Mouse (Mus musculus): ENCODE results near the gene D630045J12Rik.

Gene D630045J12Rik

DNA sequence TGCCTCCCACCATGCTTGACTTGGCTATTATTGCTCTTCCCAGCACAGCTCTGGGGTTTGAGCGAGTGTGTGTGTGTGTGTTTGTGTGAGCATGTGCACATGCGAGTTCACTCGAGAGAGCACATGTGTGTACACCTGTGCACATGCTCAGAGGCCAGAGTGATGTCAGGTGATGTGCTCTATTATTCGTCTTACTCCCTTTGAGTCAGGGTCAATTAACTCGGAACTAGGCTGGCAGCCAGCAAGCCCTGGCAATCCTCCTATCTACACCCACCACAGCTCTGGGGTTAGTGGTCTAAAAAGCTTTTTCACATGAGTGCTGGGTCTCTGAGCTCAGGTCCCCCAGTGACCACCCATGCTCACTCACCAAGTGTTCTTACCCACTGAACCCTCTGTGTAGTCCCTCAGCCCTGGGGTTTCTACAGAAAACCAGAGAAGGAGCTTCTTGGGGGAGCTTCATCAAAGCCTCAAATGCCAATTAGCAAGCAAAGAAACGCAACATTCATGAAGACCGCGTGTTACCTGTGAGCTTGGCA is 11.4 kb downstream of the D630045J12Rik start:
- DNase-seq (ENCODE audit: low spot score in 2 of 2): no peak

DNA sequence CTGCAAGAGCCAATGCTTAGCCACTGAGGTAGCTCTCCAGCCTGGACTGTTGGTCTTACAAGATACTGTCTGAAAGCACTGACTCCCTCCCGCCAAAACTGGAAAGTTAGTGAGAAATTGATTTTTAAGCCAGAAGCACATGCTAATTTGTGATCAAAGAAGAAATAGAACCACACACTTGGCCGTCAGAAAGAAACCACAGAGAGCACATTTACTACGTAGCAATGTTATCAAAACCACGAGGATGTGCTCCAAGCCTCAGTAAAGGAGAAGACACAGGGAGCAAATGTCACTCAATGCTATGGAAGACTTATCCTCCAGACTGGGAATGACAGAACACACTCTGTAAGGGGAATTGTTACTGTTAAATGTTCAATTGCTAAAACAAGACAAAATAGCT is 12.3 kb downstream of the D630045J12Rik start:
- no peak for DNase-seq (ENCODE audit: low spot score in 2 of 2)

DNA sequence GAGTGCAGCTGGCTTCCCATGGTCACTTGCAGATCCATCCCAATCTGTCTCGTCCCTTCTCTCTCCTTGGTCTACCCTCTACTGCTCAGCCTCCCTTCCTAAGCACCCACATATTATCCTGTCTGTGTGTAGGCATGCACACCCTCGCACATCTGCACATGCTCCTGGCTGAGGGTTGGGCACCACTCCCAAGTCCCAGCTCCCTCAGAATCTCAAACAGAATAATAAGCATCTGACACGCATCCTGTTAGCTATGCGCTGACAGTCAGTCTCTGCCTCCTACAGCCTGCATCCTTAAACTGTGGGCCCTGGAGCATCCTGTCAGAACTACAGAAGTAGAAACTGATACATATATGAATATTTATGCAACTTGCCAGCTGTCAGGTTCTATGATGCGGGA is 13.2 kb downstream of the D630045J12Rik start:
- DNase-seq (ENCODE audit: low spot score in 2 of 2): no peak

DNA sequence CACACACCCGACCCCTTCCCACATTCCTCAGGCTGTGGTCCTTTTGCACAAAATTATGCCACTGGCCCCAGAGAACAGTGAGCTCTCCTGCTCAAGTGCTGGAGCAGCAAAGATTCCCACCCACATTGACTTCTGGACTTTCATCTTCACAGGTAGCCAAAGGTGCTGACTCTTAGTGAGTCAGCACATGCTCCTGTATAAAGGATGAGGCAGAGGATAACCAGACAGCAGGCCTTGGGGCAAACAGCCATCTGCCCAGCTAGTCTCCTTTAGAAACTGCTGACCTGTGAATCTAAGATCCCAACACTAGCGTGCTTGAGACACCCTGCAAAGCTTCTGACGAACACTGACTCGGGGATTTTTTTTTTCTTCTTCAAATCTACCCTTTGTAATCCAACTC is 15.4 kb downstream of the D630045J12Rik start:
- DNase-seq (ENCODE audit: low spot score in 2 of 2): no peak

DNA sequence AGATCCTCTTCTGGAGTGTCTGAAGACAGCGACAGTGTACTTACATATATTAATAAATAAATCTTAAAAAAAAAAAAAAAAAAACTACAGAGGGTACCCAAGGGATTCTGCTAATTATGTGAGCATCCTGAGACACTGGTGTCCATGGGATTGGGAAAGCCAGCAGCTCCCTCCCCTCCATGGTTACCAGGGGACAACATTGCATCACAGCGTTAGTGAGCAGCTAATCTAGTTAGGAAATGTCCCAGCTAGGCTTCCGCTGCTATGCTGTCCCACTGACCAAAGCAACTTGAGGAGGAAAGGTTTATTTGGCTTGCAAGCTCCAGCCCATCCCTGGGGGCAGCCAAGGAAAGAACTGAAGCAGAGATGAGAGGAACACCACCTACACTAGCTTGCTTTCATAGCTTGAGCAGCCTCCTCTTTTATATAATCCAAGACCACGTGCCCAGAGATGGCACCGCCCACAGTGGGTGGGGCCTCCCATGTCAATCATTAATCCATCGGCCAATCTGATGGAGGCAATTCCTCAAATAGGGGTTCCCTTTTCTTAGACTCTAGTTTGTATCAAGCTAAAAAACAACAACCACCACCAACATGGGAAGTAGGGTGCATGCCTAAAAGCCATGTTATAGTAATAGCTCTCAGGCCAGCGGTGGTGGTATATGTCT is 17.7 kb downstream of the D630045J12Rik start:
- DNase-seq (ENCODE audit: low spot score in 2 of 2): no peak

DNA sequence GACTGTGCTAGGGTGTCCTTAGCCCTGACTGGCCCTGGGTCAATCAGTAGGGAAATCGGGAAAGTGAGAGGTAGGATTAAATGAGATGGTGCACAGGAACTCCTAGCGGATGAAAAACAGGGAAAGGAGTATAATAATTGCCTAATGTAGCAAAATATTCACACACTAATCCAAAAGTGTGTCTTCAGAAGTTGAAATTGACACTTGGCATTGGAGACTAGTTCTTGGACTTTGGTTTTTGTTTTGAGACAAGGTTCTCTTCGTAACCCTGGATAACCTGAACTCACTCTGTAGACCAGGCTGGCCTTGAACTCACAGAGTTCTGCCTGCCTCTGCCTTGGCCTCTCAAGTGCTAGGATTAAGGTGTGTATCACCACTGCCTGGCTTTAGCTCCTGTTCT is 20.0 kb downstream of the D630045J12Rik start:
- no peak for DNase-seq (ENCODE audit: low spot score in 2 of 2)

DNA sequence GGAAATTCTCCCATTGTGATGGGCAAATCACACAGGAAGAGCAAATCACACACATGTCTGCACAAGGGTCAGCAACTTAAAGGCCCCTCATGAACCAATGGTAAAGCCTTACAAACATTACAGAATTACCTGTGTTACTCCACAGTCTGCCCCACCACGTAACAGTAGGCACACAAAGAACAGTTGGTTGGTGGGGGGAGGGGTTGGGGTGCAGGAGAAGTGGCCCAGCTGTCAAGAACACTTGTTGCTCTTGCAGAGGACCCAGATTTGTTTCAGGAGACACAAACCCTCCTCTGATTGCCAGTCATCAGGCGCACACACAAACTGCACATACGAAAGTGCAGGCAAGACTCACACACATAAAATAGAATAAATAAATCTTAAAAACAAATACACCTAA is 20.9 kb downstream of the D630045J12Rik start:
- no peak for DNase-seq (ENCODE audit: low spot score in 2 of 2)

DNA sequence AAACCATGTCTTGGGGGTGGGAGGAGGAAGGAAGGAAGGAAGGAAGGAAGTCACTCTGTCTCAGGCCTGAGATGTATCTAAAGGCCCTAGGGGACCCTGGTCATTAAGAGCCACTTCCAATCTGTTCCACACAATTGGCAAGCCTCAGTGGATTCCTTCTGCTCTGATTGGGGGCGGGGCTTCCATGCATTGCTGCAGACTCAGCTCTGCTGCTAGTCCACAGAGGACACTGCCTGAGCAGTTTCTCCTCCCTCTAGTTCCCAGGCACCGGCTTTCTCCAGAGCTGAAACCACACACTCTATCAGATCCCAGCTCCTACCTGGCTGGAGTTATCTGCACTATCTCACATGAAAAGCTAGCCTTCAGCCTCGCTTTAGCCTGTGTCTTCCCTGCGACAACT is 21.8 kb downstream of the D630045J12Rik start:
- no peak for DNase-seq (ENCODE audit: low spot score in 2 of 2)

DNA sequence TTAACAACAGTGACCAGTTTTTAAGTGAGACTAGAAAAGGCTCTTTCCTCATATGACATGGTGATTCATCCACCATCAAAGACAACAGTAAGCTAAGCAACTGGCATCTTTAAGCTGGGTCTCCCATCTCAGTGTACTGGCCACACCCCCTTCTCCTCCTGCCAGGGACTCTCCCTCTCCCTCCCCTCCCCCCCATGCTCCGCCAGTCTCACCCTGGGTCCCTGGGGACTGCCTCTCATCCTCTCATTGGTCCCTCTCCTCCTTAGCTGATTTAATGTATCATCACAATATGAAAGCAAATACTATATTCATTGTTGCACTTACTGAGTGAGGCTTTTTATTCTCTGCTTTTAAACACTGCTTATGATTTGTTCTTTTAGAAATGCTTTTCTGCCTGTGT is 29.7 kb downstream of the D630045J12Rik start:
- DNase-seq (ENCODE audit: low spot score in 2 of 2): no peak

DNA sequence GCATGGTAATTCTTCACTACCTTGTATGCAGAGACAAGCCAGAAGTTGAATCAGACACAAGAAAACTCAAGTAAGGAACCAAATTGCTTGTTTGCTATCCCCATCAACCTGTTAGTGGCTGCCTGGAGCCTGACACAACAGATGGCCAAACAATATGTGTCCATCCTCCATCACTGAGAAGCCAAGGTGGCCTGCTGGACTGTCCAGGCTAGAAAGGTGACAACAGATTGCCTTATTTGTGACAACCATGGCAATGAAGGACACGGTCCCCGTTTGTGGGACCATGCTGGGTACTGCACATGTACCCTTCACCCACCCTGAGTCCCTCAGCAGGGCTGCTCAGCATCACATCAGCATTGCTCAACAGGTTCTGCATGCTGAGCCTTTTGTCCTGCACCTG is 34.5 kb downstream of the D630045J12Rik start:
- DNase-seq (ENCODE audit: low spot score in 2 of 2): no peak

DNA sequence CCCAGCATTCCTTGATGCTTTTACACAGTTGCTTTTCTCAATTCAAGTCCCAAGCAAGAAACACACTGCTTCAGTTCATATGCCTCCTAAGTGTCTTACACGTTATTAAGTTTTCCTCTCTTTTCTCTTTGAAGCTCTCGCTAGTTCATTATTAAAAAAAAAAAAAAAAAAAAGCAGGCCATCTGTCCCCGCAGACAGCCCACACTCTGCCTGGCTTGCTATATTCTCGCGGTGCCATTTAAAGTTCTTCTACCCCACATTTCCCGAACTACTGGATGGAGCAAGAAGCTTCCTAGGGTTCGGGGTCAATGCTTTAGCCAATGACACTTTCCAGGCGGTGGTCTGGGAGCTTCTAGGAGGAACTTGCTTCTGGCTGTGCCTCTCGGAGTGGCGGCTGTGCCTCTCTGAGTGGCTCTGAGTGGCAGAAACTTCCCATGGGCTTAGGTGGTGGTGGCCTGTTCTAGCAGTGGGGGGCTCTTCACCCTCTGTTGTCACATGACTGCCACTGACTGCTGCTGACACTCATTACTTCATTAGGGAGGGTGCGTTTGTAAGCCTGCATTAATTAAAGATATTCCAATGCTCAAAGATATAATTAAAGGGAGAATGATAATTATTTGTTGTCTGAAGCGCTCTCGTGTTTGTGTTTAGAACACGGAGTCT is 38.2 kb downstream of the D630045J12Rik start:
- no peak for DNase-seq (ENCODE audit: low spot score in 2 of 2)

DNA sequence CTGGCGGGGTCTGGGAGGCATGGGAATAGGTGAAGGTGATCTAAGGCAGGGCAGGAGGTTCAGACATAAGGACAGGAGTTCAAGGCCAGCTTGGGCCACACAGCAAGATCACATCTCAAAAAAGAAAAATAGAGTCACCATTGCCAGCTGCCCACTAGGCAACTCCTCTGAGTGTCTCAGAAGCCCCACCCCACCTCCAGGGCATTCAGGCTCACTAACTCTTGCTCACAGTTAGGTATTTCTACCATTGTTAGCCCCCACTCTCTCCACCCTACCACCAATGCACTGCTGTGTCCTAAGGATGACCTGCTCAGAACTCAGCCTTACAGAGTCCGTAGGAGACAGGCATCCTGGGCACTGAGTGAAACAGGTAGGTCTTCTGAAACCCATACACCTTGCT is 46.2 kb downstream of the D630045J12Rik start:
- DNase-seq (ENCODE audit: low spot score in 2 of 2): no peak

DNA sequence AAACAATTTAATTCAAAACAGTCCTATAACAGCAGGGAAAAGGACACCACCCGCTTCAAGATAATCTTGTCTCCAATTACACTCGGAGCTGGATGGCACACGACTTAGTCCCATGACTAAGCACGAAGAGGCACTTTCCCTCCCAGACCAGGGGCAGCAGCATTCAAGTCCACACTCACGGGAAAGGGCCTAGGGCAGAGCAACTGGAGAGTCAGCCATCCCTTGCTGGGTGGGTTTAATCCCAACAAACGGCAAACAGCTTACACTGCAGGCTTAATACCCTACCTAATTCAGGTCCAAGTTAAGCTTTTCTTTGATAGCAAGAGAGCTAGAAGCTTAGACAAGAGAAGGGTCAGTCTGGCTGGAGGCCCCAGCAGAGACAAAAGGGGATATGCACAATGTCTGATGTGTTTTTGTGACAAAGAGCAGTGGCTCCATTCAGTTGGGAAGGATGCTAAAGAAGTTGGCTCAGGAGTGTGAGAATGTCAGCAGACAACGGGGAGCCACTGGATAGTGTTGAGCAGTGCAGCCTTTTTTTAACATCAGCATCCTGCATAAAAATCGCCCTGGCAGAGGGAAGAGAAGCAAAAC is 46.8 kb downstream of the D630045J12Rik start:
- no peak for DNase-seq (ENCODE audit: low spot score in 2 of 2)

DNA sequence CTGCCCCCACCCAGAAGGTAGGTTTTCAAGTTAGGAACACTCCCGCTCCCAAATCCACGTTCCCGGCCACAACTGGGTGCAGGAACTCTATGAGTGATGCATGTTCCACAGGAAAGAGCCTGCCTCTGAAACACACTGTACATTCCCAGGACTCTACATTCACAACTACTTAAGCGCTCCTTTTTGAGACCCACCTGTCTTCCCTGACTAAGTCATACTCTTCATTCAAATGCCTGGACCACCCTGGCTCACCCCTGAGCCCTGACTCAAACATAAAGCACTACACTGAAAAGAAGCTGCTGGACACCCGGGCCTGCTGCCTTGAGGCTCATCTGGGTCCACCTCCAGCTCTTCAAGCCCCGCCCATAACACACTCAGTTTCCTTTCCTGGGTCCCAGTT is 48.4 kb downstream of the D630045J12Rik start:
- no peak for DNase-seq (ENCODE audit: low spot score in 2 of 2)

DNA sequence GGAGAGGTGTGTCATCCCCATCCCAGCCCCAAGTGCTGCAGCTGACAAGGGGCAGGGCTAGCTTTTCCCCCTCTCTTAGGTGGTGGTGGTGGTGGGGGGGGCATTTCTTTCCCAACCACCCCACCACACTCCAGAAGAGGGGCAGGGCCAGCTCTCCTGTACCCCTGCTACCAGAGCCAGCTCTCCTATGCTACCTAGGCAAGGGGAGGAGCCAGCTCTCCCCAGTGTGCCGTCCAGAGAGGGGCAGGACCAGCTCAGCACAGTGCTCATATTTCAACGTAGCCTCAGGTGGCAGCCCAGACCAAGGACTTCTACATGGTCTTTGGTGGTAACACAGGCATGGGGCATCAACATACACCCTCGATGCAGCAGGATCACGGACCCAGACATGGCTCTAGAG is 50.0 kb downstream of the D630045J12Rik start:
- DNase-seq (ENCODE audit: low spot score in 2 of 2): no peak

DNA sequence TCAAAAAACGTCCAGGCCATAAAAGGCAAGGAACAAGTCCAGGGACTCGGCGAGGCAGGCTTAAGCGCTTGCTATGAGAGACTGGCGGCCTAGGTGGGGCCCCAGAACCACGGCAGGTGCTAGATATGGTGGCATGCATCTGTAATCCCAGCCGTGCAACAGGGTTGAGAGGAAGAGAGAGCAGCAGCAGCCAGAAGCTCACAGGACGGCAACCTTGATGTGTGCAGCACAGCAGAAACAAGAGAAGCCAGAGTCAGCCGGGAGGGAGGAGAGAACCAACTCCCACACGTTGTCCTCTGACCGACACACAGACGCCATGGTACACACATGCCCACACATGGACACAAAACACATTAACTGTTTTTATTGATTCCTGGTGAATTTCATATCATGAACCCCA is 51.0 kb downstream of the D630045J12Rik start:
- DNase-seq (ENCODE audit: low spot score in 2 of 2): no peak

DNA sequence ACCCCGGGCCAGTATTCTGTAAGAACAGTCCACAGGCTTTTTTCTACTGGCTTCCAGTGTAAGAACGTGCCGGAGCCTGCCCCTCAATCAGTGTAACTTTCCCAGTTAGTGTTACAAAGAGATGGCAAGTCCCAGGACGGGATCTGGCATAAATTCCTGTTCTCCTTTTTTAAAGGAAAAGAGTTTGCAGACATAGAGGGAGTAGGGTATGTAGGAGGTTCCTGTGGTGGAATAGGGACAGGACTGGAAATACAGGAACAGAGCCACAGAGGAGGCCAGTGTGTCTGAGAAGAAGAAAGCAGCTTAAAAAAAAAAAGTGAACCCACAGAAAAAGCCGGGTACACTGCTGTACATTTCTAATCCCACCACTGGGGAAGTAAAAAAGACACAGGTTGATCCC is 52.3 kb downstream of the D630045J12Rik start:
- DNase-seq (ENCODE audit: low spot score in 2 of 2): no peak

DNA sequence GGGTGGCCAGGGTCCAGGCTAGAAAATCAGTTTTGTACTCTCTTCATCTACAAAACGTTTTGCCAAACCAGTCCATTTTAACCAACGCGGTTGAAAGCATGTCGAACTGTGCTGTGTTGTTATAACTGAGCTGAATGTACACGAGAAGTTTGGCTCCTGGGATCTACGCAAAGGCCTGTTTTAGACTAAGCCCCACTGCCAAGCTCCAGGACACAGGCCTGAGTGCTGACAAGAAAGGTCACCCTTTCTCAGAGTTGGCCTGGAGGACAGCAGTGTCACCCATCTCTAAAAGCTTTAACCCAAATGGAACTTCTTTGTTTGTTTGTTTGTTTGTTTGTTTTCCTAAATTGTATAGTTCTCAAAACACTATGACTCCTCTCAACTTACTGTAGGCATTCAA is 54.2 kb downstream of the D630045J12Rik start:
- no peak for DNase-seq (ENCODE audit: low spot score in 2 of 2)

DNA sequence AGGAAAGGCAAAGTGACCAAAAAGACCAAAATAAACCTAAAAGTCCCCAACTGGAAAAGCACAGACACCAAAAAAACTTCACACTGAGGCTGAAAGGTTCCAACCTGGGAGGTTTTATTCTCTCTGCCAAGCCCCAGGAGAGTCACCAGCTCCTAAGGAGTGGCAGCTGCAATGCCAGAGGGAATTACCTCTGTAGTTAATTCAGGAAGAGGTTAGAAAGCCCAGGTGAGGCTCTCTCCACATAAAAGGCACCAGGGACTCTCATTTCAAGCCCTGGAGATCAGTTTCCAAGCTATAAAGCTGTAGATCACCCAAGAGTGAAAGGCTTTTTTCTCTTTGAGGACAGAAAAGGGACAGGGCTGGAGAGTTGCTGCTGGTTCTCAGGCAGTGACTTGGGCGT is 55.1 kb downstream of the D630045J12Rik start:
- no peak for DNase-seq (ENCODE audit: low spot score in 2 of 2)

DNA sequence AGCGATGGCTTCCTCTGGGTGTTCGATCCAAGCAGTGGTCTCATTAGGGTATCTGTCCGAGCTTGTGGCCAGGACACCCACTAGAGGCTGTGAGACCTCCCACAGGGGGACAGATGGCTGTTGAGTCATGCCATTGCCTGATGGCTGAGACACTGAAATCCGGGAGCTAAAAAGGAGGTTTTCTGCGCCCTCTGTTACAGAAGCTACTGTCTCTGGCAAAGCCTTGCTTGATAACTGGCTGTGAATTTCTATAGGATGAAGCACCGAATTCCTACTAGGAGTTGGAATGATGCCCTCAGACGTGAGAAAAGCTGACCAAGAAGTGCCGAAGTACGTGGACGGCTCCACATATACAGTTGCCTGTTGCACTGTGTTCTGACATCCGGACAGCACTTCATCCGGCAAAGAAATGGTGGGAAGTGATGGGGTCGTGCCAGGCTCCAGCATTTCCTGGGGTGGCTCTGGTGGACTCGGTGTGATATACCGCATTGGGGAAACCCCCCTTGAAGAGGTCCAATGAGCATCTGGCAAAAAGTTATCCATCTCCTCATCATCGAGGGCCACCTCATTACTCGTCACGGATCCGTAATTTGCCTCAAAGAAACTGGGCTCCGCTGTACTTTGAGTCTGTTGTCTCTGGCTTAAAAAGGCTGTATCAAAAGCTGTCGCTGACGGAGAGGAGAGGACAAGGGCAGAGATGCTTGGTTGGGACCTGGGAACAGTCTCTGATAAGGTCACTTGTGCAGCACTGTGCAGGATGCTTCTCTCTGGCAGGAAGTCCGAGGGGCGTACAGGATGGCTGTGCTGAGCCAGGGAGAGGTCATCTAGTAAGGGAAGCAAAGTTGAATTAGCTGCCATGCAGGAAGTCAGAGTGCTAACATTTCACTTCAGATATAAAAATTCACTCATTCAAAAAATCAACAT is 57.3 kb downstream of the D630045J12Rik start:
- no peak for DNase-seq (ENCODE audit: low spot score in 2 of 2)

DNA sequence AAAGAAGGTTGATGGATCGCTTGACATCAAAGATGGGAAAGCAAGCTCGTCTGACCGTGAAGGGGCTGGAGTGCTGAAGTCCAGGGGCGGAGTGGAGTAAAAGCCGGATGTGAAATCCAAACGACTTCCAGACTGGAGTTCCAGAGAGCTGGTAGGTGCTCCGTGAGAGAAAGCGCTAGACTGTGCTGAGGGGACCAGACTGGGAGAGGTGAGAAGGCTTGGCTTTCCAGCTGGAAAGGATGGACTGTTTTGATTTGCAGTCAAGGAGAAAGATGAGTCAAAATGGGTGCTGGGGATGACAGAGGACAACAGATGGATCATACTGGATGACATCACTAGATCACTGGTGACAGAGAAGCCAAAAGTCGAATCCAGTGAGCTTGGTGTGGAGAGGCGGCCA is 58.5 kb downstream of the D630045J12Rik start:
- DNase-seq (ENCODE audit: low spot score in 2 of 2): no peak

DNA sequence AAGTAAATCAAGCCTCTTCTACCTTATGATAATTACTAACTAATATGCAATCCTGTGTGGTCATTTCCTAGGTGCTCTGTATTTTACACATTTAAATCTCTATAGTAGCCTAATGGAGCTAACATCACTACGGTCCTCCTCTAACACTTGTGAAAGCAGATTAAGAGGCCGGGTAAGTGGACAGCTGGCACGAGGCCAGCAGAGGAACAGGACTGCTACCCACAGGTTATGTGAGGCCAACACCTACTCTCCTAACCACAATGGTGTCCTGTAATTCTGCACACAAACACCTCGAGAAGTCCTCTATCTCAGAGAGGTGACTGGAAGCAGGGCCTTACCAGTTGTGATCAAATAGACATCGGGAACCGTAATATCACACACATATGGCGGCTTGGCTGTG is 59.8 kb downstream of the D630045J12Rik start:
- no peak for DNase-seq (ENCODE audit: low spot score in 2 of 2)

All from spleen, postnatal 10 days (tissue).